Mouse (Mus musculus) midbrain, embryonic 13.5 days (tissue): ENCODE measurements at regions not wholly inside any gene's neighbourhood (a gene's known extent, or its start where the extent isn't known, plus 50 kb on each side); places are given as distances from the start of the nearest gene placed in this dataset.

Experiments used
- ATAC-seq: fragments of 200-750 bp; cut with Nextera tagmentation; 2 replicates; pipeline ENCODE4 v1.8.0; 2017; ENCODE audit warnings: mild to moderate bottlenecking, moderate TSS enrichment, moderate library complexity
- H3K27ac ChIP-seq: fragments of 300-500 bp; sonication (generic); 2 replicates; pipeline ENCODE4 v1.5.1; 2015; ENCODE audit warnings: inconsistent platforms, mild to moderate bottlenecking, moderate library complexity
- H3K27me3 ChIP-seq: fragments of 300-500 bp; sonication (generic); 2 replicates; pipeline ENCODE4 v1.6.1; 2015; ENCODE audit warnings: mild to moderate bottlenecking, inconsistent platforms
- H3K36me3 ChIP-seq: fragments of 300-500 bp; sonication (generic); 2 replicates; pipeline ENCODE4 v1.6.1; 2015; ENCODE audit warnings: mild to moderate bottlenecking, inconsistent platforms
- H3K4me1 ChIP-seq: fragments of 300-500 bp; sonication (generic); replicated peaks from 2 replicates; pipeline ENCODE4 v1.6.1; 2015; ENCODE audit warnings: inconsistent platforms
- H3K4me2 ChIP-seq: fragments of 300-500 bp; sonication (generic); replicated peaks from 2 replicates; pipeline ENCODE4 v1.6.1; 2015; ENCODE audit warnings: moderate library complexity, mild to moderate bottlenecking, inconsistent platforms
- H3K4me3 ChIP-seq: fragments of 300-500 bp; sonication (generic); replicated peaks from 2 replicates; pipeline ENCODE4 v1.5.1; 2015; ENCODE audit warnings: mild to moderate bottlenecking, inconsistent platforms
- H3K9ac ChIP-seq: fragments of 300-500 bp; sonication (generic); replicated peaks from 2 replicates; pipeline ENCODE4 v1.6.1; 2015; ENCODE audit warnings: mild to moderate bottlenecking, inconsistent platforms
- H3K9me3 ChIP-seq: fragments of 300-500 bp; sonication (generic); 2 replicates; pipeline ENCODE4 v1.6.1; 2016; ENCODE audit warnings: mild to moderate bottlenecking, inconsistent platforms
- WGBS: fragments of 180-500 bp; shearing (Covaris S2); methylation state at CpG from one replicate; pipeline ENCODE4 v1.1.7; 2015; 5-methylcytosine and 5-hydroxymethylcytosine counted together

DNA sequence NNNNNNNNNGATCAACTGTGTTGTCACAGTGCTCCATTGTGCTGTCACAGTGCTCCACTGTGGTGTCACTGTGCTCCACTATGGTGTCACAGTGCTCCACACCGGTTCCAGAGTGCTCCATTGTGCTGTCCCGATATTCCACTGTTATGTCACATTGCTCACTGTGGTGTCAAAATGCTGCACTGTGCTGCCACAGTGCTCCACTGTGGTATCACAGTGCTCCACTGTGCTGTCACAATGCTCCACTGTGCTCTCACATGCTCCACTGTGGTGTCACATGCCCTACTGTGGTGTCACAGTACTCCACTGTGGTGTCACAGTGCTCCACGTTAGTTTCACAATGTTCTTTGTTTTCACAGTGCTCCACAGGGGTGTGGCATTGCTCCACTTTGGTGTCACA lies 359.3 kb upstream of the Olfr161 start:
- ATAC-seq, result peak; percentile 60
- no peaks in the 10 kb centered on the region for H3K27me3 ChIP-seq
- 72% methylated on average over 3 of the region's 3 CpGs for WGBS

DNA sequence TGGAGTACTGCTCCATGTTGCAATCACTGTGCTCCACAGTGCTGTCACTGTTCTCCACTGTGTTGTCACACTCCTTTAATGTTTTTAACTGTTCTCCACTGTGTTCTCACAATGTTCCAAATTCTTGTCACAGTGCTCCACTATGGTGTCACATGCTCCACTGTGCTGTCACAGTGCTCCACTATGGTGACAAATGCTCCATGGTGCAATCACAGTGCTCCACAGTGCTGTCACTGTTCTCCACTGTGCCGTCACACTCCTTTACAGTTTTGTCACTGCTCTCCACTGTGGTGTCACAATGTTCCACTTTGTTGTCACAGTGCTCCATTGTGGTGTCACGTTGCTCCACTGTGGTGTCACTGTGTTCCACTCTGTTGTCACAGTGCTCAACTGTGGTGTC lies 358.2 kb upstream of the Olfr161 start:
- H3K27ac ChIP-seq, result no peak overlapping the region
- H3K9me3 ChIP-seq, result peaks cover 60% of the 10 kb centered on the region
- H3K27me3 ChIP-seq, result no peaks in the 10 kb centered on the region
- H3K36me3 ChIP-seq, result no peaks in the 10 kb centered on the region
- H3K4me3 ChIP-seq, result no peak overlapping the region
- no peaks in the 10 kb centered on the region for H3K4me1 ChIP-seq
- H3K4me2 ChIP-seq, result no peak overlapping the region
- no peak overlapping the region for H3K9ac ChIP-seq
- peak; percentile 41; the same call in 1 of the 2 replicates for ATAC-seq
- 48% methylated on average over 2 of the region's 2 CpGs for WGBS

More for the DNA sequence above, 359.3 kb upstream of the Olfr161 start:
- no peaks in the 10 kb centered on the region for H3K36me3 ChIP-seq
- H3K27ac ChIP-seq, result no peak overlapping the region
- no peak overlapping the region for H3K4me3 ChIP-seq
- no peaks in the 10 kb centered on the region for H3K4me1 ChIP-seq
- H3K9me3 ChIP-seq, result peaks cover 52% of the 10 kb centered on the region
- H3K9ac ChIP-seq, result no peak overlapping the region
- H3K4me2 ChIP-seq, result no peak overlapping the region

GRCm38 (mm10) chr16:3234063-3234462 lies 356.8 kb upstream of the Olfr161 start:
- Histone ChIP-seq H3K27me3 (no peaks in the 10 kb centered on the region), H3K27ac (no peak overlapping the region), H3K4me3 (no peak overlapping the region), H3K36me3 (no peaks in the 10 kb centered on the region), H3K4me2 (no peak overlapping the region), H3K4me1 (no peaks in the 10 kb centered on the region), H3K9ac (no peak overlapping the region), H3K9me3 (peaks cover 71% of the 10 kb centered on the region)
- WGBS, result 59% methylated on average over 2 of the region's 2 CpGs
- ATAC-seq, result peak; percentile 44

DNA sequence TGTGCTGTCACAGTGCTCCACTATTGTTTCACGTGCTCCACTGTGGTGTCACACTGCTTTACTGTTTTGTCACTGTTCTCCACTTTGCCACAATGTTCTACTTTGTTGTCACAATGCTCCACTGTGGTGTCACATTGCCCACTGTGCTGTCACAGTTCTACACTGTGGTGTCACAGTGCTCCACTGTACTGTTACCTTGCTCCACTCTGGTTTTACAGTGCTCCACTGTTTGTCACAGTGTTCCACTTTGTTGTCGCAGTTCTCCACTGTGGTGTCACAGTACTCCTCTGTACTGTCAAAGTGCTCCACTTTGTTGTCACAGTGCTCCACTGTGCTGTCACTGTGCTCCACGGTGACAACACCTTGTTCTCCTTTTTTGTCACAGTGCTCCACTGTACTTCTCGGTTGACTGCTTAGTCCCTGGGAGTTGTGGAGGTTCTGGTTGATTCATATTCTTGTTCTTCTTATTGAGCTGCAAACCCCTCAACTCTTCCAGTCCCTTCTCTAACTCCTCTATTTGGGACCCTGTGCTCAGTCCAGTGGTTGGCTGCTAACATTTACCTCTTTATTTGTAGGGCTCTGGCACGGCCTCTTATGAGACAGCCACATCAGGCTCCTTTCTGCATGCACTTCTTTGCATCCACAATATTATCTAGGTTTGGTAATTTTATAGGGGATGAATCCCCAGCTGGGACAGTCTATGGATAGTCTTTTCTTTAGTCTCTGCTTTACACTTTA lies 349.7 kb upstream of the Olfr161 start:
- H3K4me2 ChIP-seq, result no peak overlapping the region
- no peaks in the 10 kb centered on the region for H3K36me3 ChIP-seq
- ATAC-seq, result peak; percentile 19; the same call in 1 of the 2 replicates
- no peaks in the 10 kb centered on the region for H3K4me1 ChIP-seq
- no peaks in the 10 kb centered on the region for H3K27me3 ChIP-seq
- no peak overlapping the region for H3K27ac ChIP-seq
- no peak overlapping the region for H3K4me3 ChIP-seq
- peaks cover 66% of the 10 kb centered on the region for H3K9me3 ChIP-seq
- no peak overlapping the region for H3K9ac ChIP-seq
- WGBS, result 65% methylated on average over 5 of the region's 5 CpGs

- Histone ChIP-seq H3K27ac (no peak overlapping the region), H3K4me2 (no peak overlapping the region), H3K9ac (no peak overlapping the region), H3K27me3 (no peaks in the 10 kb centered on the region), H3K4me1 (no peaks in the 10 kb centered on the region), H3K9me3 (peaks cover 63% of the 10 kb centered on the region), H3K36me3 (no peaks in the 10 kb centered on the region), H3K4me3 (no peak overlapping the region)
- ATAC-seq, result no peak
- 68% methylated on average over 1 of the region's 1 CpGs for WGBS
Observed at GRCm38 (mm10) chr16:3241939-3242338, 348.9 kb upstream of the Olfr161 start.

GRCm38 (mm10) chr16:3246422-3246821 lies 344.4 kb upstream of the Olfr161 start:
- H3K27me3 ChIP-seq, result no peaks in the 10 kb centered on the region
- no peak overlapping the region for H3K9ac ChIP-seq
- H3K36me3 ChIP-seq, result no peaks in the 10 kb centered on the region
- H3K4me2 ChIP-seq, result no peak overlapping the region
- no peaks in the 10 kb centered on the region for H3K4me1 ChIP-seq
- H3K27ac ChIP-seq, result no peak overlapping the region
- H3K9me3 ChIP-seq, result peaks cover 40% of the 10 kb centered on the region
- H3K4me3 ChIP-seq, result no peak overlapping the region
- ATAC-seq, result 0 out of 2 replicates have a peak, but pooled peaks have one; percentile 40

DNA sequence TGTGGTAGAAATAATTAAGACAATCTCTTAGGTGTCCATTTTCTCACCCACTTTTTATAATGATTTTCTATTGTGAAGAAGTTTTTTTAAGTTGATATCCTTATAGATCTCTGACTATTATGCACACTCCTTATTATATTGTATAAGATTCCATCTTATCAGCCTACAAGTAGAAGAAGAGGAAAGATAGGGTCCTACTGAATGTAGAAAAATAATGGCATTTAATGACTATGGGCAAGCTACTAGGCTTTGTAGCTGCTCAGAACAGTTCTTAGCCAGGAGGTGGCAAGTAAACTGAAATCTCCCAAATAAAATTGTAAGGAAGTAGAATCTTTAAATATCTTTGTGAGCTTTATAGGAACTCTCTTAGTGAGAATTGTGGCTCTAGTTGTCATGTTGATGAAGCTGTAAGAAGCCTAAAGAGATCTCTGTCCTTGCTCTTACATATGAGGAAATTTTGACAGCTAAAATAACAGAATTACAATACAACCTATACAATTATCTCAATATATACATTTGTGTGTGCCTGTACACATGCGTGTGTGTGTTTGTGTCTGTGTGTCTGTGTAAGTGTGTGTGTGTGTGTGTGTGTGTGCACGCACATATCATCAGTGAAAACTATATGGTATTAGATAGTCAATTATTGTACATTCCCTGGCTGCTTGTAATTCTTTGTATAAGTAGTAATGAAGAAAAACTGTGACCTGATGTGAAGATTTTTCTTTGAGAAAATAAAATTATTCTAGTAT lies 343.7 kb upstream of the Olfr161 start:
- Histone ChIP-seq H3K4me3 (no peak overlapping the region), H3K9me3 (peaks cover 40% of the 10 kb centered on the region), H3K4me2 (no peak overlapping the region), H3K9ac (no peak overlapping the region), H3K27me3 (no peaks in the 10 kb centered on the region), H3K36me3 (no peaks in the 10 kb centered on the region), H3K27ac (no peak overlapping the region), H3K4me1 (no peaks in the 10 kb centered on the region)
- 41% methylated on average over 2 of the region's 2 CpGs for WGBS
- peak; percentile 66; the same call in 1 of the 2 replicates for ATAC-seq

DNA sequence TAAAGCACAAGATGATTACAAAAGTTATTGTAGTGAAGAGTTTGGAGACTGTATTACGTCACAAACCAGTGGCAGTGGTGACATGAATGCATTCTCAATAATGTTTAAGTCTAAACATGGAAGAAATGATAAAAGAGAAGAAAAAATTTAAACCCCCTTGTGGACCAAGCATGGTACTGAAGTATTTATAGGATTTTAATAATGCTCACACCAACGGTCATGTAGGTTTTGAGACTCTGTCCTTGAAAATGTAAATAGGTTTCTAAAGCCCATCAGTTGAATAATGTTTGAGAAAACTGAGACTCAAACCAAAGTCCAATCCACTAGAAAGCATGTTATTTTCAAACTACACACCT lies 343.1 kb upstream of the Olfr161 start:
- no peak for ATAC-seq
- Histone ChIP-seq H3K4me3 (no peak overlapping the region), H3K9me3 (peaks cover 41% of the 10 kb centered on the region), H3K27ac (no peak overlapping the region), H3K9ac (no peak overlapping the region), H3K36me3 (no peaks in the 10 kb centered on the region), H3K27me3 (no peaks in the 10 kb centered on the region), H3K4me1 (no peaks in the 10 kb centered on the region), H3K4me2 (no peak overlapping the region)
- 50% methylated on average over 2 of the region's 2 CpGs for WGBS

GRCm38 (mm10) chr16:3253885-3254284 lies 337.0 kb upstream of the Olfr161 start:
- no peaks in the 10 kb centered on the region for H3K4me1 ChIP-seq
- H3K4me2 ChIP-seq, result no peak overlapping the region
- H3K27ac ChIP-seq, result no peak overlapping the region
- H3K9ac ChIP-seq, result no peak overlapping the region
- no peak overlapping the region for H3K4me3 ChIP-seq
- no peak for ATAC-seq
- H3K36me3 ChIP-seq, result no peaks in the 10 kb centered on the region
- no peaks in the 10 kb centered on the region for H3K27me3 ChIP-seq
- H3K9me3 ChIP-seq, result peaks cover 40% of the 10 kb centered on the region
- WGBS, result 29% methylated on average over 1 of the region's 1 CpGs

- H3K4me2 ChIP-seq, result no peak overlapping the region
- no peak overlapping the region for H3K27ac ChIP-seq
- no peak overlapping the region for H3K4me3 ChIP-seq
- peaks cover 43% of the 10 kb centered on the region for H3K9me3 ChIP-seq
- no peaks in the 10 kb centered on the region for H3K27me3 ChIP-seq
- no peaks in the 10 kb centered on the region for H3K36me3 ChIP-seq
- no peak overlapping the region for H3K9ac ChIP-seq
- H3K4me1 ChIP-seq, result no peaks in the 10 kb centered on the region
- ATAC-seq, result no peak
Observed at GRCm38 (mm10) chr16:3256051-3256450, 334.8 kb upstream of the Olfr161 start.

- H3K4me1 ChIP-seq, result no peaks in the 10 kb centered on the region
- no peak overlapping the region for H3K4me2 ChIP-seq
- H3K4me3 ChIP-seq, result no peak overlapping the region
- 87% methylated on average over 1 of the region's 1 CpGs for WGBS
- no peak overlapping the region for H3K9ac ChIP-seq
- ATAC-seq, result peak; percentile 34; the same call in 1 of the 2 replicates
- no peaks in the 10 kb centered on the region for H3K27me3 ChIP-seq
- H3K36me3 ChIP-seq, result no peaks in the 10 kb centered on the region
- H3K27ac ChIP-seq, result no peak overlapping the region
- H3K9me3 ChIP-seq, result peaks cover 42% of the 10 kb centered on the region
Observed at GRCm38 (mm10) chr16:3265351-3265750, 325.5 kb upstream of the Olfr161 start.

- ATAC-seq, result 0 out of 2 replicates have a peak, but pooled peaks have one; percentile 30
Observed at GRCm38 (mm10) chr16:3271819-3272490, 318.9 kb upstream of the Olfr161 start.

More at GRCm38 (mm10) chr16:3271819-3272490, 318.9 kb upstream of the Olfr161 start:
- Histone ChIP-seq H3K36me3 (no peaks in the 10 kb centered on the region), H3K9ac (no peak overlapping the region), H3K9me3 (peaks cover 48% of the 10 kb centered on the region), H3K27ac (no peak overlapping the region), H3K4me1 (no peaks in the 10 kb centered on the region), H3K27me3 (no peaks in the 10 kb centered on the region), H3K4me2 (no peak overlapping the region), H3K4me3 (no peak overlapping the region)
- 57% methylated on average over 2 of the region's 2 CpGs for WGBS
